Mouse (Mus musculus): ENCODE results near the gene Ubac2.

GRCm38 (mm10) chr14:121879266-121879840, 933 bp downstream of the Ubac2 start:
- TF ChIP-seq CTCF (IDR thresholded peaks at IDR 0.05; ENCODE audit: borderline replicate concordance, control insufficient read depth, extremely low read depth, insufficient read depth, low read length, poor library complexity) = no peak
- no peak for TF ChIP-seq POLR2A (IDR thresholded peaks at IDR 0.05; ENCODE audit: control insufficient read depth, extremely low read depth, insufficient read depth, low read length, poor library complexity)

Measured in thymus, adult 2 months (tissue).